8 mouse cellular contexts compared by ENCODE assay signal in genomic region chr6:114697646-114698490, GRCm38 (mm10). TPM values are rescaled to one million over a fixed set of nuclear protein-coding genes. Genes with fewer than 3 reads are reported as not detected.
A peak's percentile ranks its signal among the peaks of the same experiment; 100 is the strongest.
DNase-seq lines count a peak whose midpoint lies in the region; ATAC-seq and TF ChIP-seq lines count a peak whose summit lies in the region.

No protein-coding gene starts in this region.

- TF ChIP-seq CTCF in cortical plate, adult 2 months (IDR thresholded peaks at IDR 0.05; ENCODE audit: extremely low read depth, insufficient read depth, low read length): peak; percentile 74
- peak; percentile 77 for TF ChIP-seq CTCF in liver, embryonic 14.5 days (IDR thresholded peaks at IDR 0.05; ENCODE audit: low read depth)

- H3K4me3 ChIP-seq in cortical plate, adult 2 months (ENCODE audit: insufficient read depth, low read length): no peak overlapping the region
- H3K4me3 ChIP-seq in kidney, embryonic 14.5 days (ENCODE audit: low read length): no peak overlapping the region
- no peak overlapping the region for H3K4me3 ChIP-seq in liver, embryonic 14.5 days (ENCODE audit: insufficient read depth in 1 of 2, low read depth in 2 of 2, low read length in 2 of 2)
- H3K4me3 ChIP-seq in neural tube, embryonic 13.5 days: no peak overlapping the region

- H3K27ac ChIP-seq in cortical plate, adult 2 months (ENCODE audit: insufficient read depth, low read length): no peak overlapping the region
- no peak overlapping the region for H3K27ac ChIP-seq in kidney, embryonic 14.5 days (ENCODE audit: low read depth, low read length)
- H3K27ac ChIP-seq in liver, embryonic 14.5 days: no peak overlapping the region
- H3K27ac ChIP-seq in neural tube, embryonic 13.5 days (replicated peaks): no peak overlapping the region

- TF ChIP-seq EP300 in liver, embryonic 14.5 days (IDR thresholded peaks at IDR 0.05; ENCODE audit: low read depth): no peak

- H3K27me3 ChIP-seq in kidney, embryonic 14.5 days (ENCODE audit: control insufficient read depth, insufficient read depth, low read length): no peaks in the 10 kb centered on the region
- no peaks in the 10 kb centered on the region for H3K27me3 ChIP-seq in liver, embryonic 14.5 days (ENCODE audit: control insufficient read depth, insufficient read depth, low read length)
- H3K27me3 ChIP-seq in neural tube, embryonic 13.5 days: no peaks in the 10 kb centered on the region

- no peak for TF ChIP-seq POLR2A in cortical plate, adult 2 months (IDR thresholded peaks at IDR 0.05; ENCODE audit: extremely low read depth, insufficient read depth, low read length)

- no peak overlapping the region for H3K9ac ChIP-seq in kidney, embryonic 14.5 days (ENCODE audit: low read depth, low read length)
- no peak overlapping the region for H3K9ac ChIP-seq in liver, embryonic 14.5 days (replicated peaks)
- no peak overlapping the region for H3K9ac ChIP-seq in neural tube, embryonic 13.5 days

- intact Hi-C loops in gastrocnemius, postnatal 36 days (cut with DNase I): loop anchor here (5.0 to 10.0 kb wide), 3 partner anchors 291 to 613 kb away; no protein-coding TSS in a partner anchor

- H3K9me3 ChIP-seq in kidney, embryonic 14.5 days (ENCODE audit: control insufficient read depth, low read length): no peaks in the 10 kb centered on the region
- no peaks in the 10 kb centered on the region for H3K9me3 ChIP-seq in liver, embryonic 14.5 days (ENCODE audit: control insufficient read depth, low read length)
- H3K9me3 ChIP-seq in neural tube, embryonic 13.5 days: no peaks in the 10 kb centered on the region

- no peaks in the 10 kb centered on the region; the same call in 1 of the 2 replicates for H3K36me3 ChIP-seq in kidney, embryonic 14.5 days (ENCODE audit: control insufficient read depth, insufficient read depth, low read length)
- no peaks in the 10 kb centered on the region for H3K36me3 ChIP-seq in liver, embryonic 14.5 days (replicated peaks; ENCODE audit: control insufficient read depth, insufficient read depth, low read depth)
- no peaks in the 10 kb centered on the region for H3K36me3 ChIP-seq in neural tube, embryonic 13.5 days

- H3K4me1 ChIP-seq in cortical plate, adult 2 months (ENCODE audit: control insufficient read depth, insufficient read depth, low read length): no peaks in the 10 kb centered on the region
- no peaks in the 10 kb centered on the region for H3K4me1 ChIP-seq in kidney, embryonic 14.5 days (ENCODE audit: control insufficient read depth, insufficient read depth, low read length)
- H3K4me1 ChIP-seq in liver, embryonic 14.5 days (replicated peaks; ENCODE audit: control insufficient read depth in 2 of 2, insufficient read depth in 2 of 2, low read length in 1 of 2): no peaks in the 10 kb centered on the region
- 0 out of 2 replicates have a peak, but pooled peaks cover under 1% of the 10 kb centered on the region for H3K4me1 ChIP-seq in neural tube, embryonic 13.5 days (replicated peaks)

- WGBS in kidney, embryonic 14.5 days: 46% methylated on average over 9 of the region's 9 CpGs
- WGBS in liver, embryonic 14.5 days (ENCODE audit: insufficient replicate concordance): 36% methylated on average over 9 of the region's 9 CpGs
- 40% methylated on average over 9 of the region's 9 CpGs for WGBS in neural tube, embryonic 13.5 days

- no peak overlapping the region for H3K4me2 ChIP-seq in kidney, embryonic 14.5 days (replicated peaks; ENCODE audit: low read depth, low read length)
- H3K4me2 ChIP-seq in liver, embryonic 14.5 days (ENCODE audit: low read depth): no peak overlapping the region
- no peak overlapping the region for H3K4me2 ChIP-seq in neural tube, embryonic 13.5 days

- ATAC-seq in kidney, embryonic 14.5 days (ENCODE audit: low FRiP score, low TSS enrichment): peak; percentile 35; the same call in 1 of the 2 replicates
- ATAC-seq in liver, embryonic 14.5 days (ENCODE audit: insufficient read depth): no peak
- ATAC-seq in neural tube, embryonic 13.5 days (ENCODE audit: low read depth): peak; percentile 76

- DNase-seq in A20 (ENCODE audit: low read depth, low spot score) (peak; percentile 65), adipocyte (ENCODE audit: low spot score) (peak; percentile 84)
- DNase-seq in gastrocnemius, postnatal 36 days: peak; percentile 53 to 62
- DNase-seq in liver, embryonic 14.5 days (ENCODE audit: low read depth in 3 of 3, low spot score in 3 of 3): peak; percentile 26 to 40 (median 27)
- DNase-seq in testis, postnatal 14 days (ENCODE audit: low spot score): peak; percentile 36

RNA-seq across cellular contexts. Expression of gene Atg7, which starts 55.0 kb away (rescaled TPM):
- 22.4 and 25.3 TPM in 2 replicates for polyA plus RNA-seq in cortical plate, adult 2 months (2012; rRNA removed)
- 1 to 10 TPM; 8.2 to 8.6 TPM for total RNA-seq in gastrocnemius, postnatal 36 days (2021)
- polyA plus RNA-seq in kidney, embryonic 14.5 days (2014; fragmentation: Nextera tagmentation; extraction: Ambion mirVana): 18.8 and 19.4 TPM in 2 replicates
- 4.7 and 4.8 TPM in 2 replicates for polyA plus RNA-seq in liver, embryonic 14.5 days (2012; rRNA removed)
- 8.9 and 11.8 TPM in 2 replicates for polyA plus RNA-seq in liver, embryonic 14.5 days (2014; fragmentation: Nextera tagmentation; extraction: Ambion mirVana)
- 18.1 and 21.1 TPM in 2 replicates for polyA plus RNA-seq in neural tube, embryonic 13.5 days (2015; fragmentation: Nextera tagmentation; extraction: Ambion mirVana)

Comparison
In these comparisons a context has a peak if more than half of its experiments do, and no peak if none do; other contexts are left out.
1. DNase-seq: peak in every context shown above with its lines; median percentile 84 in adipocyte; 65 in A20; 58 in gastrocnemius, postnatal 36 days; 36 in testis, postnatal 14 days; 27 in liver, embryonic 14.5 days.